Mouse (Mus musculus) CH12.LX (cell line): ENCODE measurements around the gene Trp53rka. TPM values are rescaled to one million over a fixed set of nuclear protein-coding genes. Genes with fewer than 3 reads are reported as not detected.

Experiments used
- DNase-seq: peaks from one replicate; pipeline ENCODE4 v3.0.0-alpha.2; 2013; ENCODE audit errors: extremely low read depth
- H3K27ac ChIP-seq: 2 replicates; pipeline ENCODE4 v1.5.1; 2012; ENCODE audit warnings: low read depth, mild to moderate bottlenecking, control low read depth, moderate library complexity; ENCODE audit not compliant: insufficient read depth
- H3K27me3 ChIP-seq: replicated peaks from 2 replicates; pipeline ENCODE3; 2012; ENCODE audit warnings: inconsistent platforms
- H3K36me3 ChIP-seq, 2 experiments: replicated peaks in 1 of 2; 2 replicates each; pipeline versions ENCODE3 to v1.6.1; 2012; ENCODE audit warnings: inconsistent platforms in 1 of 2, low read length in 1 of 2, mild to moderate bottlenecking in 1 of 2, mixed read lengths in 1 of 2, moderate library complexity in 1 of 2; ENCODE audit not compliant: control insufficient read depth in 1 of 2, insufficient read depth in 1 of 2
- H3K4me1 ChIP-seq, 2 experiments: 2 replicates each; pipeline ENCODE4 v1.6.1; 2012; ENCODE audit warnings: inconsistent platforms in 1 of 2, moderate library complexity in 1 of 2; ENCODE audit not compliant: insufficient read depth in 2 of 2, control insufficient read depth in 1 of 2
- H3K4me2 ChIP-seq: 2 replicates; pipeline ENCODE4 v1.6.1; 2012; ENCODE audit warnings: low read depth, mild to moderate bottlenecking, control low read depth; ENCODE audit not compliant: poor library complexity, insufficient read depth, severe bottlenecking
- H3K4me3 ChIP-seq, 3 experiments: fragments of 150-350 bp in 1 of 3; sonication (generic) in 1 of 3; replicated peaks in 1 of 3; 2 replicates each; pipeline versions ENCODE3 to v1.5.1; 2011 to 2012; ENCODE audit warnings: low read depth in 2 of 3, low read length in 2 of 3, mild to moderate bottlenecking in 2 of 3, moderate library complexity in 2 of 3, control low read depth in 1 of 3, improper control_type of control experiment in 1 of 3, inconsistent platforms in 1 of 3, mixed read lengths in 1 of 3; ENCODE audit not compliant: poor library complexity in 1 of 3
- H3K79me2 ChIP-seq: replicated peaks from 2 replicates; pipeline ENCODE4 v1.6.1; 2012; ENCODE audit warnings: mild to moderate bottlenecking, moderate library complexity; ENCODE audit not compliant: control insufficient read depth, poor library complexity, insufficient read depth, severe bottlenecking; ENCODE audit errors: extremely low read depth
- H3K9ac ChIP-seq: 2 replicates; pipeline ENCODE4 v1.6.1; 2012; ENCODE audit warnings: low read depth, mild to moderate bottlenecking, control low read depth, moderate library complexity; ENCODE audit not compliant: insufficient read depth
- H3K9me3 ChIP-seq: replicated peaks from 2 replicates; pipeline ENCODE3; 2012; ENCODE audit warnings: low read length, inconsistent platforms, mixed read lengths
- CHD1 ChIP-seq: IDR thresholded peaks from 2 replicates; pipeline ENCODE4 v1.6.1; 2012; ENCODE audit warnings: low read depth, low read length, improper control_type of control experiment, inconsistent platforms
- CHD2 ChIP-seq: IDR thresholded peaks from 2 replicates; pipeline ENCODE4 v1.6.1; 2011; ENCODE audit warnings: low read length, improper control_type of control experiment
- ELF1 ChIP-seq: IDR thresholded peaks from 2 replicates; pipeline ENCODE4 v1.6.1; 2014; ENCODE audit warnings: low read depth, mild to moderate bottlenecking, inconsistent platforms, low read length, improper control_type of control experiment
- ETS1 ChIP-seq: conservative IDR thresholded peaks from 2 replicates; pipeline ENCODE4 v1.6.1; 2012; ENCODE audit warnings: low read depth, mild to moderate bottlenecking, inconsistent platforms, low read length, improper control_type of control experiment, moderate library complexity
- HCFC1 ChIP-seq: IDR thresholded peaks from 2 replicates; pipeline ENCODE4 v1.6.1; 2012; ENCODE audit warnings: low read depth, mild to moderate bottlenecking, inconsistent platforms, low read length, improper control_type of control experiment
- IRF4 ChIP-seq: IDR thresholded peaks from 2 replicates; pipeline ENCODE4 v1.6.1; 2014; ENCODE audit warnings: low read depth, mild to moderate bottlenecking, inconsistent platforms, low read length, improper control_type of control experiment
- JUN ChIP-seq: IDR thresholded peaks from 2 replicates; pipeline ENCODE4 v1.6.1; 2011; ENCODE audit warnings: low read depth, mild to moderate bottlenecking, low read length, improper control_type of control experiment, moderate library complexity; ENCODE audit not compliant: insufficient read depth
- JUND ChIP-seq: conservative IDR thresholded peaks from 2 replicates; pipeline ENCODE4 v1.6.1; 2011; ENCODE audit warnings: low read depth, low read length, improper control_type of control experiment
- MAFK ChIP-seq: IDR thresholded peaks from 2 replicates; pipeline ENCODE4 v1.6.1; 2011; ENCODE audit warnings: low read length, improper control_type of control experiment; ENCODE audit not compliant: insufficient replicate concordance
- MXI1 ChIP-seq: IDR thresholded peaks from 2 replicates; pipeline ENCODE4 v1.6.1; 2011; ENCODE audit warnings: mild to moderate bottlenecking, low read depth, low read length, improper control_type of control experiment
- MYC ChIP-seq: IDR thresholded peaks from 2 replicates; pipeline ENCODE4 v1.6.1; 2011; ENCODE audit warnings: low read depth, mild to moderate bottlenecking, improper control_type of control experiment, low read length
- NELFE ChIP-seq: IDR thresholded peaks from 2 replicates; pipeline ENCODE4 v1.6.1; 2011; ENCODE audit warnings: low read depth, low read length, improper control_type of control experiment
- RAD21 ChIP-seq: IDR thresholded peaks from 2 replicates; pipeline ENCODE4 v1.6.1; 2011; ENCODE audit warnings: low read depth, mild to moderate bottlenecking, low read length, improper control_type of control experiment, moderate library complexity
- RCOR1 ChIP-seq: conservative IDR thresholded peaks from 2 replicates; pipeline ENCODE4 v1.6.1; 2012; ENCODE audit warnings: low read depth, mild to moderate bottlenecking, inconsistent platforms, low read length, improper control_type of control experiment
- SMC3 ChIP-seq: IDR thresholded peaks from 2 replicates; pipeline ENCODE4 v1.6.1; 2011; ENCODE audit warnings: low read depth, low read length, improper control_type of control experiment
- TBP ChIP-seq: conservative IDR thresholded peaks from 2 replicates; pipeline ENCODE4 v1.6.1; 2011; ENCODE audit warnings: low read depth, low read length, improper control_type of control experiment
- TCF12 ChIP-seq: IDR thresholded peaks from 2 replicates; pipeline ENCODE4 v1.6.1; 2014; ENCODE audit warnings: low read depth, mild to moderate bottlenecking, inconsistent platforms, low read length, improper control_type of control experiment
- USF1 ChIP-seq: IDR thresholded peaks from 2 replicates; pipeline ENCODE4 v1.6.1; 2014; ENCODE audit warnings: low read depth, mild to moderate bottlenecking, inconsistent platforms, low read length, improper control_type of control experiment
- USF2 ChIP-seq: conservative IDR thresholded peaks from 2 replicates; pipeline ENCODE4 v1.6.1; 2011; ENCODE audit warnings: low read depth, low read length, improper control_type of control experiment
- ZC3H11A ChIP-seq: IDR thresholded peaks from 2 replicates; pipeline ENCODE4 v1.6.1; 2012; ENCODE audit warnings: low read depth, mild to moderate bottlenecking, inconsistent platforms, low read length, improper control_type of control experiment
- dilution Hi-C: fragments of 300-500 bp; cut with MboI; formaldehyde crosslinking; loops from 2 replicates; pipeline ENCODE4 v1.14.3; 2020; ENCODE audit warnings: low sequenced_read_pairs; ENCODE audit not compliant: extremely low pct_unique_long_range_greater_than_20kb, extremely low pct_ligation_motif_present
- in situ Hi-C: fragments of 300-500 bp; cut with MboI; formaldehyde crosslinking; loops from 3 replicates; pipeline ENCODE4 v1.14.3; 2019; ENCODE audit warnings: low sequenced_read_pairs, low pct_ligation_motif_present, low pct_unique_long_range_greater_than_20kb, mixed read lengths
- polyA plus RNA-seq: library from polyadenylated mRNA; unstranded; fragments of >175 nt; gene quantifications from 2 replicates; pipeline ENCODE4 v1.2.1, GENCODE M21; 2012; ENCODE audit warnings: low read depth; ENCODE audit not compliant: insufficient read length
- total RNA-seq, 2 experiments: library from RNA; depleted of rRNA; stranded (reverse); fragments of 300-350 nt in 1 of 2; fragments of >200 nt in 1 of 2; gene quantifications; 2 replicates each; pipeline ENCODE4 v1.2.3; 2012 to 2014

Trp53rka gene
- total and polyA plus RNA-seq, 3 experiments, result 13.0 to 17.5 (median 16.0) TPM

DNA sequence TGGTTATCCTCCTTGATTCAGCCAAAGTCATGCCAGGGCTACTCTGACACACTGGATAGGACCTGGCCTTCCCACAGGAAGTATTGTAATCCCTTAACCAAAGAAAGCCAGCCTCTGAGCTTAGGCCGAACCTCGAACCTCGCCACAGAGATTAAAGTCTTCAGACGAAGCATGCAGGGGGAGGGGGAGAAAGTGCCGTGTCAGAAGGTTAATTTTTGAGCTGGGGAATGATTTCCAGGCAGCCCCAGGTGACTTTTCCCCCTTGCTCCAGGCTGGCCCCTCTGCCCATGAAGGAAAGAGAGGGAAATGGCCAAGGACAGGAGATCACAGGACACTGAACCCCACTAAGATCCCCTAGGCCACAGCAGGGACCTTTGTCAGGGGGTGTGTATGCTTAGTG lies 34.9 kb downstream of the Trp53rka start:
- Histone ChIP-seq H3K9ac (no peak overlapping the region), H3K27me3 (peaks cover 94% of the 10 kb centered on the region), H3K4me3 (no peak overlapping the region), H3K79me2 (no peaks in the 10 kb centered on the region), H3K4me2 (no peak overlapping the region), H3K9me3 (no peaks in the 10 kb centered on the region), H3K4me1 (peaks cover 6 to 7% of the 10 kb centered on the region in 2 experiments; a peak in 3 of 4 replicates), H3K36me3 (no peaks in the 10 kb centered on the region), H3K27ac (no peak overlapping the region)
- in situ Hi-C loops, result no loop called here
- TF ChIP-seq JUN (no peak), NELFE (no peak), CHD2 (no peak), TCF12 (no peak), USF2 (no peak), SMC3 (no peak), JUND (no peak), ELF1 (no peak), MAFK (no peak), HCFC1 (no peak), ZC3H11A (no peak)
- no peak for DNase-seq
- dilution Hi-C loops, result no loop called here

DNA sequence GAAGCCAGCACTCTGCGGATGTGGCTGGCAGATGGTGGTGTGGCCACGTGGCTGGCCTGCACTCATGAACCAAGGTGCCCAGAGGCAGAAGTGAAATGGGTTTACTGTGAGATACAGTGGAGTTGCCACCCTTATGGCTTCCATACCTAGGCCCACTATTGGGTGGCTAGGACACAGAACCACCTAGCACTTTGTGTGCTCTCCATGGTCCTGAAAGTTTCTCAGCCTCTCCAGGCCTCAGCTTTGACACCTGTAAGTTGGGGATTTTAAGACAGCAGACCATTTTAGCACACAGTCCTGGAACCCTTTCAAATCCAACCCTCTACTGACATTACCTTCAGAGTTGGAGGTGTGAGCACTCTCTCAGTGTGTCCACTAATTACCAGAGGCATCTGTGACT lies 36.4 kb downstream of the Trp53rka start:
- peak; percentile 35 for DNase-seq
- dilution Hi-C loops (no loop called here), in situ Hi-C loops (no loop called here)
- Histone ChIP-seq H3K4me2 (no peak overlapping the region), H3K9me3 (no peaks in the 10 kb centered on the region), H3K36me3 (no peaks in the 10 kb centered on the region), H3K4me3 (no peak overlapping the region), H3K27me3 (peaks cover 93% of the 10 kb centered on the region), H3K9ac (no peak overlapping the region), H3K27ac (no peak overlapping the region), H3K4me1 (peaks cover 7% of the 10 kb centered on the region in 2 experiments; a peak in 3 of 4 replicates), H3K79me2 (no peaks in the 10 kb centered on the region)
- TF ChIP-seq JUN (no peak), USF1 (no peak), CHD1 (no peak), IRF4 (no peak), MXI1 (no peak), ZC3H11A (no peak), MYC (no peak), RCOR1 (no peak), ETS1 (no peak), CHD2 (no peak), RAD21 (no peak), TBP (no peak)
